Mouse (Mus musculus): Measurements from ENCODE around the gene Rpgrip1. TPM values are rescaled to one million over a fixed set of nuclear protein-coding genes. Genes with fewer than 3 reads are reported as not detected.
A peak's percentile ranks its signal among the peaks of the same experiment; 100 is the strongest.

Gene Rpgrip1
- total and polyA plus RNA-seq, 2 experiments from 2014 or later = 1.6 to 50.1 TPM

DNA sequence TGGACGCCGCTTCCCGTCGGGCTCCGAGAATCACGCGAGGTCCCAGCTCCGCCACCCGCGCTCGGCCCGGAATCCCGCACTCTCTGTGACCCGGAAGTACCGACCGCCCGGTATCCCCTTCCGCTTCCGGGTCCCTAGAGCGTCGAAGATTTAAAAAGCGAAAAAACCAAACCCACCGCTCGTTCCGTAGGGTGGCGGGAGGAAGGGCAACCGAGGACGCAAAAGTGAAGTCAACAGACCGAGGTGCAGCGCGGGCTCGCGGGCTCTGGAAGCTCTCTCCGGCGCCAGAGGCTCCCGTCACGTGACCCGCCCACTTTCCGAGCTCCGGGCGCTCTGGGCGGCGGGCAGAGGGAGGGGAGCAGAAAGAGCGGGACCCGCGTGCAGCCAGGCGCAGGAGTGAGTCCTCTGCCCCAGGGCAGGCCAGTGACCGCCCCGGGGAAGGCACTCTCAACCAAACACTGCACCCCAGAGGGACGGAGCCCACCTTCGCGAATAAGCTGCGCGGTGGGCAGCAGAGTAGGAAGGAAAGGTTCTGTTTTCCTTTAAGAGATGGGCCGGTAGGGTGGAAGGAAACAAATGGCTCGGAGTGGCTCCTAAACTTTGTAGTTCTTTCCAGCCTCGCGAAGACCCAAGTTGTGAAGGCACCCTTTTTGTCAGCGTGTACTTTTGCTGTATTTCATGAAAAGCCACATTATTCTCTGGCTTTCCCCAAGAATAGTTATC, 86.8 kb downstream of the Rpgrip1 start, which contains the start of gene Supt16:
Supt16 (minus strand) TSS at position 261 of the 723 bp plus-strand sequence.
- H3K36me3 ChIP-seq (ENCODE audit: insufficient read depth) = peaks cover 27% of the 10 kb centered on the region
- no peaks in the 10 kb centered on the region for H3K27me3 ChIP-seq (ENCODE audit: insufficient read depth, low read length)
- H3K4me2 ChIP-seq (ENCODE audit: low read depth) = peak within 1 kb of the TSS; percentile 79
- H3K4me3 ChIP-seq (ENCODE audit: low read depth, low read length) = peak within 1 kb of the TSS; percentile 98
- TF ChIP-seq CTCF (IDR thresholded peaks at IDR 0.05; ENCODE audit: low read depth) = no peak
- peaks cover 12% of the 10 kb centered on the region for H3K4me1 ChIP-seq (ENCODE audit: insufficient read depth)
- WGBS = 1% methylated on average over 59 of the region's 59 CpGs
- peak within 1 kb of the TSS; percentile 93 for H3K27ac ChIP-seq (ENCODE audit: low read depth, low read length)
- H3K9me3 ChIP-seq (ENCODE audit: low read length) = no peaks in the 10 kb centered on the region
- ATAC-seq (peak; percentile 98), DNase-seq (peak; percentile 87)
- peak within 1 kb of the TSS; percentile 94 for H3K9ac ChIP-seq

DNA sequence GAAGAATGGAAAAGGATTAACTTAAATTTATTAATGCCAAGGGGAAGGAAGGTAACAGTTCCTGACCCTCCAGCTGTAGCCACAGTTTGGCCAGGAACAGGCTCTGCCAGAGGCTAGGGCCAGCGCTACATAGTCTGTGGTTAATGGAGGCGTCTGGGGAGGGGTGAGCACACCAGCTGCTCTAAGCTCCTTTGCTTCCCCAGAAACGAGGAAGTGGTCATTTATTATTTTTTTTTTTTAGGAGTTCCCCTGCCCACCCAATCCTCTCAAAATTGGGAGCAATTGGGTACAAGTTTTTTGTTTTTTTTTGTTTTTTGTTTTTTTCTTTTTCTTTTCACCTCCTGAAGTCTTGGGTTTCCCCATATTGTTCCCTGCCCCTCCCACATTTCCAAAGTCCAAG, 87.6 kb downstream of the Rpgrip1 start:
- Histone ChIP-seq H3K4me1 (ENCODE audit: insufficient read depth) (peaks cover 12% of the 10 kb centered on the region), H3K27ac (ENCODE audit: low read depth, low read length) (no peak overlapping the region), H3K9ac (no peak overlapping the region), H3K9me3 (ENCODE audit: low read length) (no peaks in the 10 kb centered on the region), H3K27me3 (ENCODE audit: insufficient read depth, low read length) (no peaks in the 10 kb centered on the region), H3K4me2 (ENCODE audit: low read depth) (peak overlapping the region; percentile 79; the same call in 1 of the 2 replicates), H3K4me3 (ENCODE audit: low read depth, low read length) (peak overlapping the region; percentile 98; the same call in 1 of the 2 replicates), H3K36me3 (ENCODE audit: insufficient read depth) (peaks cover 26% of the 10 kb centered on the region)
- no peak for TF ChIP-seq CTCF (IDR thresholded peaks at IDR 0.05; ENCODE audit: low read depth)
- WGBS = 8% methylated on average over 3 of the region's 3 CpGs
- no peak for DNase-seq
- ATAC-seq = no peak

DNA sequence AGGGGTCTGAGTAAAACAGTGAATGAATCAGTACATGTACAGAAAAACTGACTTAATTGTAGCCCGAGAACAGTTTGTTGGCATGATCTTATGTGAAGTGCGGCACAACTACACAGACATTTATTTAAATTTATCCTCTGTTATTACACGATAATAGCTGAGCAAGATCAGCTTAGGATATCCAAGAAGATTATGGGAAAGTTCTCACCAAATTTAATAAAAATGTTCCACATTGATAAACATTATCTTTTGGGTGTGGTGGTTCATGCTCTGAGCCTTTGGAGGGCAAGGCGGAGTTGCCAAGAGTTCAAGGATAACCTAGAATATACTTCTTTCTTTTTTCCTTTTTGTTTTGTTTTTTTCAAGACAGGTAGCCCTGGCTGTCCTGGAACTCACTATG, 88.9 kb downstream of the Rpgrip1 start:
- Histone ChIP-seq H3K27me3 (ENCODE audit: insufficient read depth, low read length) (no peaks in the 10 kb centered on the region), H3K36me3 (ENCODE audit: insufficient read depth) (peaks cover 35% of the 10 kb centered on the region), H3K27ac (ENCODE audit: low read depth, low read length) (no peak overlapping the region), H3K4me2 (ENCODE audit: low read depth) (no peak overlapping the region), H3K9me3 (ENCODE audit: low read length) (no peaks in the 10 kb centered on the region), H3K4me1 (ENCODE audit: insufficient read depth) (peaks cover 12% of the 10 kb centered on the region), H3K9ac (no peak overlapping the region), H3K4me3 (ENCODE audit: low read depth, low read length) (no peak overlapping the region)
- ATAC-seq (no peak), DNase-seq (no peak)
- TF ChIP-seq CTCF (IDR thresholded peaks at IDR 0.05; ENCODE audit: low read depth) = no peak
- WGBS = 92% methylated on average over 4 of the region's 4 CpGs

Other genes starting within 250 kb of the Rpgrip1 start
- gene Mettl17, start 225.9 kb upstream of the Rpgrip1 start, total RNA-seq (2014; rRNA removed) = 47.4 and 49.5 TPM in 2 replicates
- gene Mettl17, start 225.9 kb upstream of the Rpgrip1 start, polyA plus RNA-seq (2015; fragmentation: Nextera tagmentation; extraction: Ambion mirVana) = 47.5 and 54.5 TPM in 2 replicates
- gene Slc39a2, start 217.8 kb upstream of the Rpgrip1 start, total RNA-seq (2014; rRNA removed) = 2.5 and 3.1 TPM in 2 replicates
- 0.29 and 0.39 TPM in 2 replicates for gene Slc39a2, start 217.8 kb upstream of the Rpgrip1 start, polyA plus RNA-seq (2015; fragmentation: Nextera tagmentation; extraction: Ambion mirVana)
- gene Ndrg2, start 196.5 kb upstream of the Rpgrip1 start, total RNA-seq (2014; rRNA removed) = 284 and 326 TPM in 2 replicates
- gene Ndrg2, start 196.5 kb upstream of the Rpgrip1 start, polyA plus RNA-seq (2015; fragmentation: Nextera tagmentation; extraction: Ambion mirVana) = 210 and 297 TPM in 2 replicates
- not detected in 2 replicates for gene Tppp2, start 192.3 kb upstream of the Rpgrip1 start, total RNA-seq (2014; rRNA removed)
- gene Tppp2, start 192.3 kb upstream of the Rpgrip1 start, polyA plus RNA-seq (2015; fragmentation: Nextera tagmentation; extraction: Ambion mirVana) = not detected in 2 replicates
- not detected in 2 replicates for gene Rnase13, start 187.9 kb upstream of the Rpgrip1 start, total RNA-seq (2014; rRNA removed)
- not detected in 2 replicates for gene Rnase13, start 187.9 kb upstream of the Rpgrip1 start, polyA plus RNA-seq (2015; fragmentation: Nextera tagmentation; extraction: Ambion mirVana)
- gene Arhgef40, start 126.0 kb upstream of the Rpgrip1 start, total RNA-seq (2014; rRNA removed) = 61.6 and 84.6 TPM in 2 replicates
- 27.3 and 46.8 TPM in 2 replicates for gene Arhgef40, start 126.0 kb upstream of the Rpgrip1 start, polyA plus RNA-seq (2015; fragmentation: Nextera tagmentation; extraction: Ambion mirVana)
- 0.38 TPM in 1 of 2 replicates, not detected in the other for gene Tmem253, start 95.0 kb upstream of the Rpgrip1 start, total RNA-seq (2014; rRNA removed)
- gene Tmem253, start 95.0 kb upstream of the Rpgrip1 start, polyA plus RNA-seq (2015; fragmentation: Nextera tagmentation; extraction: Ambion mirVana) = 0.67 TPM in 1 of 2 replicates, not detected in the other
- gene Zfp219, start 90.0 kb upstream of the Rpgrip1 start, total RNA-seq (2014; rRNA removed) = 37.2 and 51.4 TPM in 2 replicates
- 16.6 and 19.8 TPM in 2 replicates for gene Zfp219, start 90.0 kb upstream of the Rpgrip1 start, polyA plus RNA-seq (2015; fragmentation: Nextera tagmentation; extraction: Ambion mirVana)
- not detected in 2 replicates for gene Olfr221, start 68.2 kb upstream of the Rpgrip1 start, total RNA-seq (2014; rRNA removed)
- gene Olfr221, start 68.2 kb upstream of the Rpgrip1 start, polyA plus RNA-seq (2015; fragmentation: Nextera tagmentation; extraction: Ambion mirVana) = not detected in 2 replicates
- 96.3 and 105 TPM in 2 replicates for gene Hnrnpc, start 6.7 kb upstream of the Rpgrip1 start, total RNA-seq (2014; rRNA removed)
- gene Hnrnpc, start 6.7 kb upstream of the Rpgrip1 start, polyA plus RNA-seq (2015; fragmentation: Nextera tagmentation; extraction: Ambion mirVana) = 323 and 368 TPM in 2 replicates
- 41.9 and 56.9 TPM in 2 replicates for gene Supt16, start 86.7 kb downstream of the Rpgrip1 start, total RNA-seq (2014; rRNA removed)
- gene Supt16, start 86.7 kb downstream of the Rpgrip1 start, polyA plus RNA-seq (2015; fragmentation: Nextera tagmentation; extraction: Ambion mirVana) = 31.0 and 39.1 TPM in 2 replicates
- gene Chd8, start 147.1 kb downstream of the Rpgrip1 start, total RNA-seq (2014; rRNA removed) = 88.3 and 93.8 TPM in 2 replicates
- gene Chd8, start 147.1 kb downstream of the Rpgrip1 start, polyA plus RNA-seq (2015; fragmentation: Nextera tagmentation; extraction: Ambion mirVana) = 19.2 and 26.7 TPM in 2 replicates
- gene Tox4, start 168.4 kb downstream of the Rpgrip1 start, total RNA-seq (2014; rRNA removed) = 54.2 and 56.6 TPM in 2 replicates
- 46.0 and 48.7 TPM in 2 replicates for gene Tox4, start 168.4 kb downstream of the Rpgrip1 start, polyA plus RNA-seq (2015; fragmentation: Nextera tagmentation; extraction: Ambion mirVana)
- gene Rab2b, start 168.8 kb downstream of the Rpgrip1 start, total RNA-seq (2014; rRNA removed) = 43.3 and 55.0 TPM in 2 replicates
- 36.5 and 46.2 TPM in 2 replicates for gene Rab2b, start 168.8 kb downstream of the Rpgrip1 start, polyA plus RNA-seq (2015; fragmentation: Nextera tagmentation; extraction: Ambion mirVana)
- gene Mettl3, start 194.4 kb downstream of the Rpgrip1 start, total RNA-seq (2014; rRNA removed) = 22.7 and 25.6 TPM in 2 replicates
- 16.9 and 24.0 TPM in 2 replicates for gene Mettl3, start 194.4 kb downstream of the Rpgrip1 start, polyA plus RNA-seq (2015; fragmentation: Nextera tagmentation; extraction: Ambion mirVana)
- gene Sall2, start 218.1 kb downstream of the Rpgrip1 start, total RNA-seq (2014; rRNA removed) = 51.2 and 71.7 TPM in 2 replicates
- 23.0 and 29.2 TPM in 2 replicates for gene Sall2, start 218.1 kb downstream of the Rpgrip1 start, polyA plus RNA-seq (2015; fragmentation: Nextera tagmentation; extraction: Ambion mirVana)
- gene Olfr1513, start 245.7 kb downstream of the Rpgrip1 start, total RNA-seq (2014; rRNA removed) = not detected in 2 replicates
- not detected in 2 replicates for gene Olfr1513, start 245.7 kb downstream of the Rpgrip1 start, polyA plus RNA-seq (2015; fragmentation: Nextera tagmentation; extraction: Ambion mirVana)

All from forebrain, postnatal 0 days (tissue).